Mouse (Mus musculus): ENCODE measurements around the gene Hip1.

GRCm38 (mm10) chr5:135472405-135472804, 72.5 kb downstream of the Hip1 start:
- TF ChIP-seq CTCF (IDR thresholded peaks at IDR 0.05 in 2 of 3, conservative IDR thresholded peaks at IDR 0.05 in 1 of 3; ENCODE audit: control insufficient read depth in 1 of 3, insufficient read depth in 1 of 3, low read depth in 2 of 3, low read length in 3 of 3, poor library complexity in 1 of 3, severe bottlenecking in 1 of 3), result no peak
- TF ChIP-seq MAFK (IDR thresholded peaks at IDR 0.05; ENCODE audit: borderline replicate concordance, low read depth, low read length), result no peak
- no peak for TF ChIP-seq KAT2A (conservative IDR thresholded peaks at IDR 0.05; ENCODE audit: low read depth, low read length)

Data from MEL (cell line).